Mouse (Mus musculus) cerebellum, adult 9-10 months (tissue): ENCODE results near the gene Vmn2r20.
"Not testable (repeated sequence)": the region's sequence is repeated elsewhere in the genome, so short reads cannot be mapped to it uniquely, and the experiment has no call there.

Source experiments
- DNase-seq: peaks from one replicate; pipeline ENCODE4 v3.0.0; 2022

Vmn2r20 gene

GRCm38 (mm10) chr6:123418016-123418415, at the start of gene Vmn2r20:
Gene Vmn2r20, minus strand, starts transcription at chr6:123418116.
- not testable (repeated sequence) for DNase-seq

GRCm38 (mm10) chr6:123424413-123424812, 6.5 kb upstream of the Vmn2r20 start:
- DNase-seq, result not testable (repeated sequence)

GRCm38 (mm10) chr6:123406918-123407665, 10.8 kb downstream of the Vmn2r20 start:
- DNase-seq, result not testable (repeated sequence)

GRCm38 (mm10) chr6:123388824-123389223, 29.1 kb downstream of the Vmn2r20 start:
- DNase-seq, result not testable (repeated sequence)

DNA sequence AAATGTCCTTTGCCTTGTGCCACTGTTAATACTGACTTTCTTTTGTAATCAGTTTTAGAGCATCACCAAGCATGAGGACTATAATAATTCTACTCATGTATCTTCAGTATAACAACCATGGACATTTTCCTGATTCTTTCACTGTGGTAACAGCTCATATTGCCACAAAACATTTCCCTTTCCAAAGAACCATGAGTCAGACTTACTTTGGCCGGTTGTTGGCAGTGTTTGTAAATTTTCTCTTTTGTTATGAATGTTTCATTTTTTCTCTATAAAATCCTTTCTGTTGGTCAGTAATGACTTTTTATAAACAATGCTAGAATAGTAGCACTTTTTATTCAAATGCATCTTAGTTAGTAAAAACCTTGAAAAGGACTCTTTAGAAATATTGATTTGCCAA, 71.8 kb downstream of the Vmn2r20 start:
- DNase-seq, result no peak

DNA sequence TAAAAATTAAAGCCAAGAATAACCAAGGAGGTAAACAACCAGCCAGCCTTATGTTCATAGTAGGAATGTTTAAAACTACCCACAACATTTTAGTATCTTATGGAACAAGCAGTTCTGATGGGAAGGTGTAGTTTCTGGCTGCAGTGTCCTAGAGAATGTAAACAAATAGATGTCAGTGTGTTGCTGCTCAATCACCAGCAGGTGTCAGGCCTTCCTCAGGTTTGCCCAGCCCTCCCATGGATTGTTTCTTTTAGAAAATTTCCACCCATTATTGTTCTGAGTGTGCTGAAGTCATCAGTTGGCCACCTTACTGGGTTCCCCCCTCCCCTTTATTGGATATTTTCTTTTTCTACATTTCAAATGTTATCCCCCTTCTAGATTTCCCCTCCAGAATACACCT, 77.8 kb downstream of the Vmn2r20 start:
- no peak for DNase-seq

DNA sequence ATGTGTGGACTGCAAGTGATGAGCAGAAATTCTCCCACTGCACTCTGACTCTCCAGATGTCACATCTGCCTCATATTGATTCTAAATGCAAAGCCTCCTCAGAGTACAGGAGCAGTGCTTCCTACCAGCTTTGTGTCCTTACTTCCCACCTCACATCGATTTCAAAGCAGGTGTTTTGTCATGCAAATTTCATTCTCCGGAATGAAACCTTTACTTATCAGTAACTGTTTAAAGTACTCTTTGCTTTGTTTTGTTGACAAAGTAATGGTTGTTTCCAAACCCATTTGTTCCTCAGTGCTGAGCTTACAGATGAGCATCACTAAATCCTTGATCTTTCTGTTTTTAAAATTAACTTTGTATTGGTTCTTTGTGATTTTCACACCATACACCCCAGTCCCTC, 85.4 kb downstream of the Vmn2r20 start:
- DNase-seq, result no peak
